Mouse (Mus musculus): ENCODE results near the gene Gatad2b.

DNA sequence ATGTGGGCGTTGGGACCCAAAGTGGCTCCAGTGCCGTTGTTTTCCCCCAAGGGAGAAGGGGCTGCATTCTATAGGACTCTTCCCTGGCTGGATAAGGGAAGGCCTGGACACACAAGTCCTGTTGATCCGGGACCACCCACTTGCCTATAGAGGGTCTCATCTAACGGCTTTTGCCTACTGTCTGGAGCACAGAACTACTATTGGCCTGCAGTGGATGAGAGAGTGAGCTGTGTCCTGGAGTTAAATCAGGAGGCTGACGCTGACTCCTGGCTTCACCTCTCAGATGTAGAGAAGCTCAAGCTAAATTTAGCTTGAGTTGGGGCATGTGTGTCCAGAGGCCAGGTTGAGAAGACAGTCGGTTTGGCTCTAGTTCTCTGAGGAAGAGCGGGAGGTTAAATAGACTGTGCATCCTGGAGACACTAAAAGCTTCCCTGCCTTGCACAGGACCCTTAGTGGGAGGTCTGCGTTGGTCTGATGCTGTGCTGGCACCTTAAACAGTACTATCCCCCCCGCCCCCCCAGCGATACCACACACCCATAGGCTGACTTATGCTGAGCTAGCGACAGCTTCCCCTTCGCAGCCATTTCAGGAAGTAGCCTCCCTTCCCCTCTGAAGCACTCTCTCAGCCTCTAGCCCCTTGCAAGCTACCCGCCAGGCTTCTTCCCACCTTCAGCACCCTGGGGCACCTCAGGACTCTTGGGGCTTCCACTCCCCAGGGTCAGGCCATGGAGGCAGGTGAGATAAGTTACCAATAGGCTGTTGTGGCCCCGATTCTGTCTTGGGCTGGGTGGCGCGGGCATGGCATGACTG lies 26.8 kb upstream of the Gatad2b start:
- TF ChIP-seq POLR2A (IDR thresholded peaks at IDR 0.05; ENCODE audit: borderline replicate concordance, extremely low read depth, insufficient read depth, insufficient read length, poor library complexity, severe bottlenecking), result no peak
- TF ChIP-seq CTCF (IDR thresholded peaks at IDR 0.05; ENCODE audit: borderline replicate concordance, extremely low read depth, insufficient read depth, insufficient read length), result no peak

Data from brain, embryonic 14.5 days (tissue).